Mouse (Mus musculus) Patski (cell line): ENCODE measurements around the gene Palm. TPM values are rescaled to one million over a fixed set of nuclear protein-coding genes. Genes with fewer than 3 reads are reported as not detected.
A peak's percentile ranks its signal among the peaks of the same experiment; 100 is the strongest.

Experiments used
- ATAC-seq: fragments of 100-300 bp; one replicate; pipeline ENCODE4 v1.8.0; 2021
- CTCF ChIA-PET: fragments of 350-600 bp; sonication (Branson Sonifier 250); formaldehyde crosslinking; loops from one replicate; lab custom pipeline; 2022; ENCODE audit warnings: inconsistent platforms; lab: Charles Lee
- POLR2A ChIA-PET: fragments of 350-600 bp; sonication (Branson Sonifier 250); formaldehyde crosslinking; loops from one replicate; lab custom pipeline; 2022; ENCODE audit warnings: antibody characterized with exemption, inconsistent platforms; lab: Charles Lee
- DNase-seq: peaks from one replicate; pipeline ENCODE4 v3.0.0-alpha.2; 2011; ENCODE audit warnings: low read depth, low spot score
- H3K27me3 ChIP-seq: fragments of 371-371 bp; one replicate; pipeline ENCODE4 v1.5.1; 2021
- CTCF ChIP-seq: fragments of 100-300 bp; IDR thresholded peaks from one replicate; pipeline ENCODE4 v1.5.1; 2021
- in situ Hi-C: fragments of 300-500 bp; cut with MboI; formaldehyde crosslinking; loops from 3 replicates; pipeline ENCODE4 v1.11.1; 2018; ENCODE audit warnings: low pct_unique_long_range_greater_than_20kb, mixed read lengths
- polyA plus RNA-seq: library from polyadenylated mRNA; unstranded; gene quantifications from one replicate; pipeline ENCODE4 v1.2.3, GENCODE M21; 2021

Palm gene
- polyA plus RNA-seq, 1 experiment from 2014 or later: 141 TPM

- POLR2A ChIA-PET: interaction anchor here (0.6 kb wide), 1 partner anchor 35 kb away, joined by 5 read pairs; no protein-coding TSS in a partner anchor
- ATAC-seq: no peak
Observed at GRCm38 (mm10) chr10:79760603-79761143, 32.7 kb upstream of the Palm start.

GRCm38 (mm10) chr10:79762875-79763274, 30.5 kb upstream of the Palm start:
- POLR2A ChIA-PET: no interaction called here
- in situ Hi-C loops: no loop called here
- CTCF ChIA-PET: no interaction called here

More at GRCm38 (mm10) chr10:79760603-79761143, 32.7 kb upstream of the Palm start:
- no peaks in the 10 kb centered on the region for H3K27me3 ChIP-seq
- no peak for TF ChIP-seq CTCF
- no peak for DNase-seq
- CTCF ChIA-PET: interaction anchor here (2.2 kb wide), 1 partner anchor 12 kb away, joined by 7 read pairs; no protein-coding TSS in a partner anchor
- in situ Hi-C loops: no loop called here

GRCm38 (mm10) chr10:79764234-79764633, 29.1 kb upstream of the Palm start:
- ATAC-seq (no peak), DNase-seq (no peak)
- no peaks in the 10 kb centered on the region for H3K27me3 ChIP-seq
- ChIA-PET CTCF (interaction anchor here (0.9 kb wide), 1 partner anchor 15 kb away, joined by 3 read pairs; no protein-coding TSS in a partner anchor), POLR2A (interaction anchor here (1.2 kb wide), 1 partner anchor 49 kb away, joined by 3 read pairs; no protein-coding TSS in a partner anchor)
- TF ChIP-seq CTCF: no peak
- in situ Hi-C loops: no loop called here

More at GRCm38 (mm10) chr10:79762875-79763274, 30.5 kb upstream of the Palm start:
- no peaks in the 10 kb centered on the region for H3K27me3 ChIP-seq
- DNase-seq: no peak
- ATAC-seq: no peak
- no peak for TF ChIP-seq CTCF

- ChIA-PET POLR2A (interaction anchor here (0.6 to 1.2 kb wide), 2 partner anchors 17 to 51 kb away, joined by 3 read pairs; no protein-coding TSS in a partner anchor), CTCF (no interaction called here)
- no peaks in the 10 kb centered on the region for H3K27me3 ChIP-seq
- no peak for ATAC-seq
- no peak for TF ChIP-seq CTCF
- in situ Hi-C loops: no loop called here
- DNase-seq: no peak
Observed at GRCm38 (mm10) chr10:79765228-79765745, 28.1 kb upstream of the Palm start.

DNA sequence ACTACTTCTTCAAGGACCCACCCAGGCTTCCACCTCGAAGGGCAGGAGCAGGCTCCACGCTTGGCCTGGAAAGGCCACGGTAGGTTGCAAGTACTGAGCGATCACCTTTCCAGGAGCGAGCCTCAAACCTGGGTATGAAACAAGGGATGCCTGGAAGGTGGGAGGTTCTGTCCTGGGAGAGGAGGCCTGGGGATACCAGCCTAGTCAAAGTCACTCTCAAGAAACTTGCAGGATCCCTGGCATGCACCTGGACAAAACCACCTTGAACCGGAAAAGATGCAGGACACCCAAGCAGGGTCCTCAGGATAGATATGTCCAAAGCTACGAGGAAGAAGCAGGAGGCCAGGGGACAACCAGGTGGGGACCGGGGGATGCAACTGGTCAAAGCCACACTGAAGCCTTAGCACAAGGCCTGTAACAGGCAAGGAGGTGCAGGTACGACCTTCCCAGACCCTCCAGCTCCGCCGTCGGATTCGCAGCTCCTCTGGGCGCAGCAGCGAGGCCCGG, 27.3 kb upstream of the Palm start:
- no peaks in the 10 kb centered on the region for H3K27me3 ChIP-seq
- in situ Hi-C loops: no loop called here
- TF ChIP-seq CTCF: no peak
- CTCF ChIA-PET: interaction anchor here (1.0 kb wide), 1 partner anchor 14 kb away, joined by 4 read pairs; no protein-coding TSS in a partner anchor
- POLR2A ChIA-PET: interaction anchor here (0.7 to 1.1 kb wide), 2 partner anchors 10 to 62 kb away, joined by 3 read pairs; no protein-coding TSS in a partner anchor
- DNase-seq (no peak), ATAC-seq (no peak)

DNA sequence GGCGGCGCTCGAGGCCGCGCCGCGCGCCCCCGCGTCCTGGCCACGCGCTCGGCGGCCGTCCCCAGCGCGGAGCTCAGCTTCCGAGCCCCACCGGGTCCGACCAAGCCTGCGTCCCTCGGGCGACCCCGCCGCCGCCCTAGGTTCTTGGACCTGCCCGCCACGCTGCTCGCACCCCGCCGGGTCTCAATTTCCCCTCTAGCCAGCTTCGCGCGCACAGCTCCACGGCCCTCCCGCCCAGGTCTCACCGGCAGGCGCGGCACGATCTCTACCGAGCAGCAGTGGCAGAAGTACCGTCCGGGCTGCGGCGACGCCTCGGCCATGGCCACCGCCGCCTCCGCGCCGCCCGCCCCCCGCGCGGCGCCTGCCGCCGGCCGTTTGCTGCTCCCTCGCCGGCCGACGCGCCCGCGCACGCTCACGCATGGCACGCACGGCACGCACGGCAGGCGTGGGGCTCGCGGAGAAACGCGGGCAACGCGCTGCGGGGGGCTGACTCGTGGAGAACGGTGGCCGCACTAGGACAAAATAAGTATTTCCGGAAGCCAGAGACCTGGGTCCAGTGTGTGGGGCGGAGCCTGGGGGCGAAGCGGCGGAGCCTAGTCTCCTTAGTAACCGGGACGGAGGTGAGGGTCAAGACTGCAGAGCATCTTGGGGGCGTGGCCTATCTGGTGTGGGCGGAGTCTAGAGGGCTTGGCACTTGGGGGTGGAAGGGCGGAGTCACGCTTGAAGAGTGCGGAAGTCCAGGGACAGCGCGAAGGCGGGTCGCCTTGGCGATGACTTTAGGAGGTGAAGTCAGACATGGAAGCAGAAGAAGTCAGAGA, 26.7 kb upstream of the Palm start, which contains the start of gene Rnf126:
Gene Rnf126, minus strand, starts transcription at position 445 of the 818 bp plus-strand sequence.
- ChIA-PET CTCF (interaction anchor here (1.0 kb wide), 1 partner anchor 14 kb away, joined by 4 read pairs; no protein-coding TSS in a partner anchor), POLR2A (interaction anchor here (0.7 to 2.3 kb wide), 3 partner anchors 10 to 63 kb away, joined by 3 to 8 read pairs (median 3); no protein-coding TSS in a partner anchor)
- DNase-seq (peak; percentile 96), ATAC-seq (peak; percentile 83)
- TF ChIP-seq CTCF: no peak
- in situ Hi-C loops: no loop called here
- H3K27me3 ChIP-seq: no peaks in the 10 kb centered on the region

GRCm38 (mm10) chr10:79767372-79768244, 25.8 kb upstream of the Palm start:
- peak; percentile 56 for ATAC-seq
- no peak for TF ChIP-seq CTCF
- peak; percentile 76 for DNase-seq
- in situ Hi-C loops: no loop called here
- POLR2A ChIA-PET: interaction anchor here (0.6 to 2.3 kb wide), 2 partner anchors 11 to 22 kb away, joined by 3 to 8 read pairs; no protein-coding TSS in a partner anchor
- CTCF ChIA-PET: interaction anchor here (1.3 to 2.7 kb wide), 6 partner anchors 12 to 158 kb away, joined by 3 to 21 read pairs (median 6); no protein-coding TSS in a partner anchor
- H3K27me3 ChIP-seq: no peaks in the 10 kb centered on the region

DNA sequence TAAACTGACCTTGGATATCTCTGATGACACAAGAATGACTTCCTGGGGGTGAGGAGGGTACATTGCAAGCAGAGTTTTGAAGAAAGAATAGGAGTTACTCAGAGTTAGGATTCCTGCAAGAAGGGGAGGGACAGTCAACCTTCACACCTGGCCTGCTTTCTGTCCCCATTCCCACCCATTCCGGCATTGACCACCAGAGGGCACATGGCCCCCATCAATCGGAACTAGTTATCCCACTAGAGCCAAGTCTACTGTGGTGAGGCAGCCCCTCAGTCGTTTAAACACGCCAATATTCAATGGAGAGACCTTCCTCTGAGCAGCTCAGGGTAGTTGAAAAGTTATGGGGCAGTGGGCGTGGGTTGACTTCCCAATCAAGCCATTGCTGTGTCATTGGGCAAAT, 25.0 kb upstream of the Palm start:
- no peak for TF ChIP-seq CTCF
- in situ Hi-C loops: no loop called here
- ChIA-PET POLR2A (interaction anchor here (2.3 kb wide), 1 partner anchor 10 kb away, joined by 8 read pairs; no protein-coding TSS in a partner anchor), CTCF (interaction anchor here (0.9 to 2.7 kb wide), 12 partner anchors 10 to 157 kb away, joined by 3 to 21 read pairs (median 4); partner anchors contain the start of gene Palm)
- H3K27me3 ChIP-seq: no peaks in the 10 kb centered on the region
- ATAC-seq: no peak
- no peak for DNase-seq

GRCm38 (mm10) chr10:79769329-79769728, 24.0 kb upstream of the Palm start:
- no peak for TF ChIP-seq CTCF
- in situ Hi-C loops: no loop called here
- no peak for DNase-seq
- no peaks in the 10 kb centered on the region for H3K27me3 ChIP-seq
- POLR2A ChIA-PET: interaction anchor here (2.3 kb wide), 1 partner anchor 9 kb away, joined by 8 read pairs; no protein-coding TSS in a partner anchor
- CTCF ChIA-PET: interaction anchor here (0.8 to 2.7 kb wide), 13 partner anchors 9 to 156 kb away, joined by 3 to 21 read pairs (median 4); partner anchors contain the start of gene Palm
- no peak for ATAC-seq
